Mouse (Mus musculus) left cerebral cortex, postnatal 4 days (tissue): ENCODE results near the gene Zfp524. TPM values are rescaled to one million over a fixed set of nuclear protein-coding genes. Genes with fewer than 3 reads are reported as not detected.

ENCODE experiments used
- total RNA-seq, 2 experiments: library from RNA; stranded (reverse); gene quantifications; 2 replicates each; pipeline ENCODE4 v1.2.3; 2021

The Zfp524 gene
- total RNA-seq, 2 experiments from 2014 or later = 3.9 to 5.0 TPM

Other genes with a start within 250 kb of the Zfp524 start
- gene Fam71e2, start 243.1 kb upstream of the Zfp524 start, total RNA-seq = not detected
- 1 to 10 TPM in 1 of 2 experiments, under 1 TPM in 1; 0.82 to 1.2 TPM for gene Il11, start 231.6 kb upstream of the Zfp524 start, total RNA-seq
- not detected for gene Tmem190, start 231.5 kb upstream of the Zfp524 start, total RNA-seq
- 1 to 10 TPM; 5.5 to 6.0 TPM for gene Tmem238, start 224.8 kb upstream of the Zfp524 start, total RNA-seq
- gene Rpl28, start 221.5 kb upstream of the Zfp524 start, total RNA-seq = 100 to 1,000 TPM; 603 to 645 TPM
- gene Ube2s, start 201.8 kb upstream of the Zfp524 start, total RNA-seq = 100 to 1,000 TPM; 176 to 203 TPM
- gene Shisa7, start 169.7 kb upstream of the Zfp524 start, total RNA-seq = 100 to 1,000 TPM; 112 to 126 TPM
- gene Isoc2b, start 144.2 kb upstream of the Zfp524 start, total RNA-seq = 1 to 10 TPM; 1.2 to 1.9 TPM
- gene Isoc2a, start 137.3 kb upstream of the Zfp524 start, total RNA-seq = 1 to 10 TPM; 6.2 to 6.5 TPM
- under 1 TPM; 0.50 to 0.74 TPM for gene Gm36210, start 107.9 kb upstream of the Zfp524 start, total RNA-seq
- gene Zfp628, start 99.2 kb upstream of the Zfp524 start, total RNA-seq = 10 to 100 TPM; 21.1 to 21.4 TPM
- 10 to 100 TPM; 50.8 to 51.5 TPM for gene Nat14, start 92.4 kb upstream of the Zfp524 start, total RNA-seq
- 1 to 10 TPM; 3.1 to 3.6 TPM for gene Ssc5d, start 88.6 kb upstream of the Zfp524 start, total RNA-seq
- gene Sbk2, start 50.0 kb upstream of the Zfp524 start, total RNA-seq = not detected
- gene Sbk3, start 43.2 kb upstream of the Zfp524 start, total RNA-seq = 1 to 10 TPM; 1.4 to 1.5 TPM
- gene Zfp579, start 18.3 kb upstream of the Zfp524 start, total RNA-seq = 10 to 100 TPM; 58.7 to 61.7 TPM
- 10 to 100 TPM; 28.0 to 31.4 TPM for gene Fiz1, start 282 bp downstream of the Zfp524 start, total RNA-seq
- not detected for gene Gm44973, start 1.1 kb downstream of the Zfp524 start, total RNA-seq
- 10 to 100 TPM; 43.8 to 45.9 TPM for gene Zfp865, start 6.0 kb downstream of the Zfp524 start, total RNA-seq
- gene Ccdc106, start 6.1 kb downstream of the Zfp524 start, total RNA-seq = 10 to 100 TPM; 50.4 to 61.6 TPM
- not detected for gene 4632433K11Rik, start 19.7 kb downstream of the Zfp524 start, total RNA-seq
- gene Zfp784, start 24.0 kb downstream of the Zfp524 start, total RNA-seq = 1 to 10 TPM; 5.2 to 5.6 TPM
- gene Zfp580, start 37.1 kb downstream of the Zfp524 start, total RNA-seq = 10 to 100 TPM; 65.0 to 65.4 TPM
- gene U2af2, start 47.7 kb downstream of the Zfp524 start, total RNA-seq = 100 to 1,000 TPM; 222 to 229 TPM
- 100 to 1,000 TPM; 301 to 316 TPM for gene Epn1, start 65.8 kb downstream of the Zfp524 start, total RNA-seq
- not detected for gene Rfpl4, start 102.5 kb downstream of the Zfp524 start, total RNA-seq
- not detected for gene Rasl2-9, start 111.5 kb downstream of the Zfp524 start, total RNA-seq
- not detected for gene Vmn1r55, start 135.3 kb downstream of the Zfp524 start, total RNA-seq
- not detected for gene Vmn1r56, start 182.3 kb downstream of the Zfp524 start, total RNA-seq
- not detected for gene Vmn1r57, start 204.1 kb downstream of the Zfp524 start, total RNA-seq